Comparison of ENCODE assay signal across 12 mouse cellular contexts in the genomic region with DNA sequence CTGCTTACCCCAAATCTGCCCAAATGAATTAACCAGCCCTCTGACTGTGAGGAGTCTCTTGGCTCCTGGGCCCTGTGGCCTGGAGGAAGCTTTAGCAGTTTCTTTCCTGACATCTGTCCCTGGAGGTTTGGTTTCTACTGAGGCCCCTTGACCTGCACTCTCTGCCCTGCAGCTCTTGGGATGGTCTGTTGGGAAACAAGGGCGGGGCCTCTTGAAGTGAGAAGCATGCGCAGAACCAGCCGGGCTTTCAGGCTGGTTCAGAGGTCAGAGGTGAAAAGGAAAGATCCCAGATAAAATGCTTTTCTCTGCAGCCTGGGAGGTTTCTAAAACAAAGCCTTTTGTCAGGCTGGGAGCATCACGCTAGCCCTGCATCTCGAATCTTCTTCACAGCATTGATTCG.
DNase-seq lines count a peak whose midpoint lies in the region; ATAC-seq lines count a peak whose summit lies in the region.
"Had no signal": no experiment of that assay in that cellular context is flagged by ENCODE, and none has a peak within 500 bp of the region (broad histone marks: within the 10 kb centered on the region; RNA-seq: fewer than 3 reads in every experiment).

No protein-coding gene starts in this region.

- 3% methylated on average over 6 of the region's 6 CpGs for WGBS in hindbrain, embryonic 10.5 days
- 9% methylated on average over 6 of the region's 6 CpGs for WGBS in hindbrain, embryonic 13.5 days
- 25% methylated on average over 6 of the region's 6 CpGs for WGBS in liver, embryonic 16.5 days (ENCODE audit: insufficient replicate concordance)

- ATAC-seq in hindbrain, embryonic 13.5 days (ENCODE audit: low FRiP score) = no peak
- ATAC-seq in liver, embryonic 16.5 days (ENCODE audit: low read depth) = 0 out of 2 replicates have a peak, but pooled peaks have one; percentile 48
- ATAC-seq: forebrain, embryonic 16.5 days; midbrain, embryonic 15.5 days had no signal

- peaks cover 46% of the 10 kb centered on the region for H3K4me1 ChIP-seq in hindbrain, embryonic 10.5 days (replicated peaks)
- peaks cover 30% of the 10 kb centered on the region for H3K4me1 ChIP-seq in hindbrain, embryonic 13.5 days (replicated peaks)
- H3K4me1 ChIP-seq in liver, embryonic 16.5 days (ENCODE audit: control insufficient read depth, low read depth, low read length) = no peaks in the 10 kb centered on the region; the same call in 1 of the 2 replicates

- H3K4me3 ChIP-seq in hindbrain, embryonic 10.5 days = peak overlapping the region; percentile 32
- no peak overlapping the region for H3K4me3 ChIP-seq in hindbrain, embryonic 13.5 days
- no peak overlapping the region for H3K4me3 ChIP-seq in liver, embryonic 16.5 days (ENCODE audit: low read depth, low read length)
- H3K4me3 ChIP-seq: midbrain, embryonic 15.5 days had no signal

- H3K4me2 ChIP-seq in hindbrain, embryonic 13.5 days = no peak overlapping the region
- 0 out of 2 replicates have a peak overlapping the region, but pooled peaks have one; percentile 30 for H3K4me2 ChIP-seq in liver, embryonic 16.5 days (ENCODE audit: low read depth, low read length)
- H3K4me2 ChIP-seq: midbrain, embryonic 15.5 days had no signal

- H3K9me3 ChIP-seq in hindbrain, embryonic 10.5 days = peaks cover 3% of the 10 kb centered on the region; the same call in 1 of the 2 replicates
- no peaks in the 10 kb centered on the region for H3K9me3 ChIP-seq in hindbrain, embryonic 13.5 days
- no peaks in the 10 kb centered on the region for H3K9me3 ChIP-seq in liver, embryonic 16.5 days (replicated peaks; ENCODE audit: control insufficient read depth, low read length)
- H3K9me3 ChIP-seq: midbrain, embryonic 15.5 days had no signal

- peak overlapping the region; percentile 84 for H3K27ac ChIP-seq in hindbrain, embryonic 10.5 days
- H3K27ac ChIP-seq in hindbrain, embryonic 13.5 days = no peak overlapping the region
- no peak overlapping the region for H3K27ac ChIP-seq in liver, embryonic 16.5 days (ENCODE audit: low read length)
- H3K27ac ChIP-seq: midbrain, embryonic 15.5 days had no signal

- H3K27me3 ChIP-seq in hindbrain, embryonic 10.5 days (ENCODE audit: insufficient read depth, poor library complexity, severe bottlenecking) = peaks cover 19% of the 10 kb centered on the region
- H3K27me3 ChIP-seq in hindbrain, embryonic 13.5 days = peaks cover 17% of the 10 kb centered on the region
- peaks cover 43% of the 10 kb centered on the region for H3K27me3 ChIP-seq in liver, embryonic 16.5 days (ENCODE audit: control insufficient read depth, insufficient read depth, low read depth, low read length)

- no peaks in the 10 kb centered on the region for H3K36me3 ChIP-seq in hindbrain, embryonic 10.5 days
- H3K36me3 ChIP-seq in hindbrain, embryonic 13.5 days = no peaks in the 10 kb centered on the region
- H3K36me3 ChIP-seq in liver, embryonic 16.5 days (ENCODE audit: control insufficient read depth, insufficient read depth) = no peaks in the 10 kb centered on the region
- H3K36me3 ChIP-seq: midbrain, embryonic 15.5 days had no signal

- DNase-seq in hindbrain, embryonic 10.5 days (ENCODE audit: low spot score) = peak; percentile 80
- peak; percentile 82 for DNase-seq in ES-CJ7 (ENCODE audit: low read depth, low spot score)
- peak; percentile 90 for DNase-seq in adipocyte (ENCODE audit: low spot score)
- no peak for DNase-seq in testis, postnatal 14 days (ENCODE audit: low spot score)
- no peak for DNase-seq in thymus, postnatal 36 days
- DNase-seq in urinary bladder, postnatal 4 days (ENCODE audit: low spot score in 2 of 2) = no peak
- DNase-seq: kidney, adult 18-20 months; thymus, postnatal 25 days had no signal

- H3K9ac ChIP-seq in hindbrain, embryonic 13.5 days = no peak overlapping the region
- H3K9ac ChIP-seq in liver, embryonic 16.5 days (ENCODE audit: low read depth, low read length) = no peak overlapping the region
- H3K9ac ChIP-seq: midbrain, embryonic 15.5 days had no signal

Comparison
In these comparisons a context has a peak if more than half of its experiments do, and no peak if none do; other contexts are left out.
1. DNase-seq: peak in hindbrain, embryonic 10.5 days (single experiment), ES-CJ7 (single experiment) and adipocyte (single experiment); none in testis, postnatal 14 days (single experiment), thymus, postnatal 36 days (0 of 2) and urinary bladder, postnatal 4 days (0 of 2).